Mouse (Mus musculus) induced T-regulatory cell, adult 2 months (primary cell): ENCODE data around the gene 4933405O20Rik.

Source experiments
- DNase-seq: peaks from one replicate; pipeline ENCODE4 v3.0.0-alpha.2; 2012; ENCODE audit warnings: low read depth

The 4933405O20Rik gene

GRCm38 (mm10) chr7:50598890-50599289 lies at the start of gene 4933405O20Rik:
TSS of gene 4933405O20Rik (plus strand) at chr7:50599190.
- no peak for DNase-seq

- DNase-seq: no peak
Observed at GRCm38 (mm10) chr7:50549572-50549971, 49.4 kb upstream of the 4933405O20Rik start.

GRCm38 (mm10) chr7:50551426-50551825 lies 47.6 kb upstream of the 4933405O20Rik start:
- DNase-seq: no peak

- DNase-seq: no peak
Observed at GRCm38 (mm10) chr7:50562708-50563107, 36.3 kb upstream of the 4933405O20Rik start.

DNA sequence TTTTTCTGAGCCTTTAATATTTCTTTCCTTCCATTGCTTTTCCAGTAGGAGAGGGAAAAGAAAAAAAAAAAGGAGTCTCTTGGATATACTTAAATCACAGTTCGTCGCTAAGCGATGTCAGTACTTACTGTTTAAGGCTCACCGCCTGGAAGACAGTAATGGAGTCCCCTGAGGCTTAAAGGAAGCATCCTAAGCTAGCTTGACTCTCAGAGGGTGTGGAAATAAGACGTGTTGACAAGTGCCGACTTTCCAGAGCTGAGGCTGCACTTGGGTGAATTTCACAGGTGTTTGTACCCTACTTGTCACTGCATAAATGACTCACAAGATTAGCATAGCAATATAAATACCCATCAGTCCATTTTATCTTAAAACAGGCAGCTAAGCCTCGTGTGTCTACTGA lies 25.1 kb upstream of the 4933405O20Rik start:
- DNase-seq: no peak

DNA sequence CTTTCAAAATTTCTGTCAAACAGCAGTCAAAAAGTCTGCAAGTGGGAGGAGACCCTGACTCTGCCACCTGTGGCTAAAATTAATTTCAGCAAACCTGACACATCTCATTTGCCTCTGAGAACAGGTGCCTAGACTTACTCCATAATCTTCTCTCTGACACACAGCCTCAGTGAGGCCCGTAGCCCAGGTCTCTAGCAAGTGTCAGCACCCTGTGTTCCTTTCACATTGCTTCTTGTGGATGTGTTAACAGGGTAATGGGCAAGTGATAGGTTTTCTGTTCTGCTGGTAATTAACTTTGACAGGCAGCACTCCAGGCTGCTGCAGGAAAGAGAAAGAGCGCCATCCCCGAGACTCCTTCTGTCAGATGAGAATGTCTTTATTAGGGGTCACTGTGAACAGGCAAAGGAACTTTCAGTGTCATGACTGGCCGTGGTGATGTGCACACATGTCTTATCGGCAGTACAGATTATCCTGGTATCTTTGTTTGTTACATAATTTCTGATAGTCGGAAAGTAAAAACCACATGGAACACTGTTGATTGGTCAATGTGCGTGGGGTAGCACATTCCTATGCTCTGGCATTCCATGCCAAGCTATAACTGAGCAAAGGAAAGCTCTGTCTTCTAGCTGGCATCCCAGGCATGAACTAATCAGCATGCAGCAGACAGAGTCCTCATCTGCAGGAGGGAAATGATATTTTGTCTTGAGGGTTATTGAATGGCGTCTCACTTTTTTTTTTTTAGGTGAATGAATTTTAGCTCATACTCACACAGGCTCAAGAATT lies 10.2 kb upstream of the 4933405O20Rik start:
- no peak for DNase-seq

DNA sequence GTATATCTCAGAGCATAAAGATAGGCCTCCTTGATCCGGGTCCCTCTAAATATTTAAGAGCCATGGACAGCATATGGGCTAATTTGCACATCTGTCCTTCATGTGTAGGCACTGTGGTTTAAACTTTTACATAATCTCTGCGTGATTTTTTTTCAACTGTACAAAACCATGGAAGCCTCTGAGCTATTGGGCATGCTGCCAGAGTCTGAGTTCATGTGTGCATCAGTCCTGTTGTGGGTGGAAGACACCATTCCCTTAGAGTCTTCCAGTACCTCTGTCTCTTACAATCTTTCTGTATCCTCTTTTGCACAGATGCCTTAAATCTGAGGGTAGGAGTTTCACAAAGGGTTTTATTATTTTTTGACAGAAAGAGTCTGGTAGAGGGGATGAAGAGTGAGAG lies 15.1 kb downstream of the 4933405O20Rik start:
- DNase-seq: no peak

DNA sequence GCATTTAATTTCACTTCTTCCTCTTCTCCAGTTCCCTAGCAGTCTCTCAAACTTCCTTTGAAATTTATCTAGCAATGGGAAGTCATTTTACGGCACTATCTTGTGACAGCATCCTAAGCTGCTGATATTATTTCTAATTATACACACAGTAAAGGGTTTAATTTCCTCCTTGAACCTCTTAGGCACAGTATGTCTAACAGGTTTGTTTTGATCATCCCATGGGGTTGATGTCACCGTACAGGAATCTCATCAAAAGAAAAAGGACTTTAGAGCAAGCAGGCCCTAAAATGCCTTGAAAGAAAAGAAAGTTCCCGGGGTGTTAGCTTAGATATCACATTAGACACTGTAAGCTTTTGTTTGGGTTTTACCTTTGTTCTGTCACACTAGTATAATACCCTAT lies 30.2 kb downstream of the 4933405O20Rik start:
- DNase-seq: no peak

GRCm38 (mm10) chr7:50633147-50633546 lies 34.2 kb downstream of the 4933405O20Rik start:
- no peak for DNase-seq
